Mouse (Mus musculus) MEL (cell line): ENCODE results near the gene RPS10-NUDT3.

Experiments
- CHD2 ChIP-seq: IDR thresholded peaks from 2 replicates; pipeline ENCODE4 v1.6.1; 2011; ENCODE audit warnings: low read length, improper control_type of control experiment
- CTCF ChIP-seq, 3 experiments: IDR thresholded peaks in 2 of 3; conservative IDR thresholded peaks in 1 of 3; 2 replicates each; pipeline ENCODE4 v1.5.1; 2011 to 2012; ENCODE audit warnings: low read length in 3 of 3, low read depth in 2 of 3, mild to moderate bottlenecking in 2 of 3, improper control_type of control experiment in 1 of 3, inconsistent platforms in 1 of 3, mixed read lengths in 1 of 3, moderate library complexity in 1 of 3; ENCODE audit not compliant: control insufficient read depth in 1 of 3, insufficient read depth in 1 of 3, poor library complexity in 1 of 3, severe bottlenecking in 1 of 3
- GATA1 ChIP-seq: IDR thresholded peaks from 2 replicates; pipeline ENCODE4 v1.6.1; 2011; ENCODE audit warnings: low read depth, low read length, improper control_type of control experiment
- HCFC1 ChIP-seq: IDR thresholded peaks from 2 replicates; pipeline ENCODE4 v1.6.1; 2012; ENCODE audit warnings: low read depth, mild to moderate bottlenecking, inconsistent platforms, low read length, improper control_type of control experiment, moderate library complexity
- MYC ChIP-seq: IDR thresholded peaks from 2 replicates; pipeline ENCODE4 v1.6.1; 2011; ENCODE audit warnings: low read depth, mild to moderate bottlenecking, low read length, improper control_type of control experiment, moderate library complexity
- POLR2A ChIP-seq, 2 experiments: IDR thresholded peaks; 2 replicates each; pipeline ENCODE4 v1.6.1; 2011 to 2012; ENCODE audit warnings: low read length in 2 of 2, mild to moderate bottlenecking in 2 of 2, control low read depth in 1 of 2, improper control_type of control experiment in 1 of 2, low read depth in 1 of 2, moderate library complexity in 1 of 2; ENCODE audit not compliant: control insufficient read depth in 1 of 2, insufficient read depth in 1 of 2, poor library complexity in 1 of 2
- POLR2AphosphoS5 ChIP-seq: IDR thresholded peaks from 2 replicates; pipeline ENCODE4 v1.6.1; 2012; ENCODE audit warnings: low read depth, borderline replicate concordance, mild to moderate bottlenecking, inconsistent platforms, low read length, moderate library complexity, mixed read lengths
- SIN3A ChIP-seq: IDR thresholded peaks from 2 replicates; pipeline ENCODE4 v1.6.1; 2012; ENCODE audit warnings: low read length, improper control_type of control experiment, inconsistent platforms
- USF1 ChIP-seq: IDR thresholded peaks from 2 replicates; pipeline ENCODE4 v1.6.1; 2014; ENCODE audit warnings: low read depth, mild to moderate bottlenecking, inconsistent platforms, low read length, improper control_type of control experiment, moderate library complexity
- ZNF384 ChIP-seq: IDR thresholded peaks from 2 replicates; pipeline ENCODE4 v1.6.1; 2012; ENCODE audit warnings: low read depth, mild to moderate bottlenecking, inconsistent platforms, low read length, improper control_type of control experiment

DNA sequence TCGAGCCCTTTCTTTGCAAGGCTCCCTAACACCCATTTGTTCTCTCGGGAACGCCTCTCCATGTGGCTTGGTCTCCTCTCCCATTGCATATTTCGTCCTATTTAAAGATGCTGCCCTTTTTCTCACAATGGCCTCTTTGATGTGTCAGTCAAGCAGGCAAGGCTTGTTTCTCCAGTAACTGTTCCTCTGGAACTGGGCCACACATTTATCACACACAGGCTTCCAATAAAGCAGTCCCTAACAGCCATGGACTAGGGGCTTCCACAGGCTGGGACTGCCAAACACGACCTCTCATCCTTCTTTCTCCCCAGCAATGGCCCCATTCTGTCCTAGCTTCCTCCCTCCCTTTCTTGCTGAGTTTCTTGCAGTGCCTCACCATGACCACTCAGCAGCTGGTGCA is 8.3 kb downstream of the RPS10-NUDT3 start:
- TF ChIP-seq MYC (no peak), POLR2AphosphoS5 (no peak), POLR2A (IDR thresholded peaks at IDR 0.05; ENCODE audit: control insufficient read depth in 1 of 2, insufficient read depth in 1 of 2, low read depth in 1 of 2, low read length in 2 of 2, poor library complexity in 1 of 2) (no peak), CTCF (IDR thresholded peaks at IDR 0.05 in 2 of 3, conservative IDR thresholded peaks at IDR 0.05 in 1 of 3; ENCODE audit: control insufficient read depth in 1 of 3, insufficient read depth in 1 of 3, low read depth in 2 of 3, low read length in 3 of 3, poor library complexity in 1 of 3, severe bottlenecking in 1 of 3) (no peak), SIN3A (no peak), ZNF384 (no peak), GATA1 (no peak), USF1 (no peak), HCFC1 (no peak), CHD2 (no peak)
